Mouse (Mus musculus) ES-Bruce4 (cell line): ENCODE data around the gene Hgd.

Source experiments
- CTCF ChIP-seq: IDR thresholded peaks from one replicate; pipeline ENCODE4 v1.8.1; 2011; ENCODE audit warnings: low read depth, low read length
- POLR2A ChIP-seq: IDR thresholded peaks from one replicate; pipeline ENCODE4 v1.8.1; 2011; ENCODE audit warnings: low read length; ENCODE audit not compliant: insufficient read depth

- TF ChIP-seq CTCF (peak; percentile 43), POLR2A (no peak)
Measured at GRCm38 (mm10) chr16:37573061-37573460, 6.9 kb upstream of the Hgd start.
